Mouse (Mus musculus) MEL (cell line): Measurements from ENCODE around the gene Acaca. TPM values are rescaled to one million over a fixed set of nuclear protein-coding genes. Genes with fewer than 3 reads are reported as not detected.
A peak's percentile ranks its signal among the peaks of the same experiment; 100 is the strongest.

Experiments used
- DNase-seq: peaks from one replicate; pipeline ENCODE4 v3.0.0; 2011; ENCODE audit warnings: low read depth, low spot score
- H3K27ac ChIP-seq: 2 replicates; pipeline ENCODE4 v1.5.1; 2012; ENCODE audit warnings: low read depth, mild to moderate bottlenecking, control low read depth, low read length, moderate library complexity; ENCODE audit not compliant: control insufficient read depth
- H3K27me3 ChIP-seq, 2 experiments: fragments of 150-350 bp in 1 of 2; sonication (generic) in 1 of 2; 2 replicates each; pipeline ENCODE4 v1.6.1; 2012; ENCODE audit warnings: low read length in 2 of 2, mild to moderate bottlenecking in 2 of 2, improper control_type of control experiment in 1 of 2, moderate library complexity in 1 of 2; ENCODE audit not compliant: insufficient read depth in 2 of 2, control insufficient read depth in 1 of 2
- H3K36me3 ChIP-seq, 2 experiments: 2 replicates each; pipeline ENCODE4 v1.6.1; 2012 to 2014; ENCODE audit warnings: low read length in 2 of 2, improper control_type of control experiment in 1 of 2, inconsistent platforms in 1 of 2, mild to moderate bottlenecking in 1 of 2; ENCODE audit not compliant: insufficient read depth in 2 of 2, control insufficient read depth in 1 of 2
- H3K4me1 ChIP-seq, 2 experiments: fragments of 150-350 bp in 1 of 2; sonication (generic) in 1 of 2; 2 replicates each; pipeline ENCODE4 v1.6.1; 2012; ENCODE audit warnings: low read length in 2 of 2, improper control_type of control experiment in 1 of 2, mild to moderate bottlenecking in 1 of 2; ENCODE audit not compliant: insufficient read depth in 2 of 2, control insufficient read depth in 1 of 2
- H3K4me3 ChIP-seq, 2 experiments: fragments of 150-350 bp in 1 of 2; sonication (generic) in 1 of 2; 2 replicates each; pipeline ENCODE4 v1.5.1; 2012; ENCODE audit warnings: low read depth in 2 of 2, low read length in 2 of 2, mild to moderate bottlenecking in 2 of 2, moderate library complexity in 2 of 2, control low read depth in 1 of 2, improper control_type of control experiment in 1 of 2; ENCODE audit not compliant: control insufficient read depth in 1 of 2, insufficient read depth in 1 of 2
- H3K79me2 ChIP-seq: 2 replicates; pipeline ENCODE4 v1.6.1; 2012; ENCODE audit warnings: mild to moderate bottlenecking, low read length, moderate library complexity; ENCODE audit not compliant: control insufficient read depth, poor library complexity, insufficient read depth
- H3K9ac ChIP-seq: 2 replicates; pipeline ENCODE4 v1.6.1; 2012; ENCODE audit warnings: low read depth, mild to moderate bottlenecking, control low read depth, low read length, moderate library complexity; ENCODE audit not compliant: control insufficient read depth, poor library complexity, severe bottlenecking
- H3K9me3 ChIP-seq: fragments of 150-350 bp; sonication (generic); replicated peaks from 2 replicates; pipeline ENCODE4 v1.6.1; 2012; ENCODE audit warnings: mild to moderate bottlenecking, low read length, improper control_type of control experiment, moderate library complexity; ENCODE audit not compliant: insufficient read depth
- BHLHE40 ChIP-seq: IDR thresholded peaks from 2 replicates; pipeline ENCODE4 v1.6.1; 2012; ENCODE audit warnings: low read depth, mild to moderate bottlenecking, inconsistent platforms, low read length, improper control_type of control experiment, borderline replicate concordance
- CHD1 ChIP-seq: IDR thresholded peaks from 2 replicates; pipeline ENCODE4 v1.6.1; 2012; ENCODE audit warnings: low read depth, mild to moderate bottlenecking, inconsistent platforms, low read length, improper control_type of control experiment
- CHD2 ChIP-seq: IDR thresholded peaks from 2 replicates; pipeline ENCODE4 v1.6.1; 2011; ENCODE audit warnings: low read length, improper control_type of control experiment
- CTCF ChIP-seq, 3 experiments: IDR thresholded peaks in 2 of 3; conservative IDR thresholded peaks in 1 of 3; 2 replicates each; pipeline ENCODE4 v1.5.1; 2011 to 2012; ENCODE audit warnings: low read length in 3 of 3, low read depth in 2 of 3, mild to moderate bottlenecking in 2 of 3, improper control_type of control experiment in 1 of 3, inconsistent platforms in 1 of 3, mixed read lengths in 1 of 3, moderate library complexity in 1 of 3; ENCODE audit not compliant: control insufficient read depth in 1 of 3, insufficient read depth in 1 of 3, poor library complexity in 1 of 3, severe bottlenecking in 1 of 3
- E2F4 ChIP-seq: IDR thresholded peaks from 2 replicates; pipeline ENCODE4 v1.6.1; 2011; ENCODE audit warnings: low read depth, low read length, improper control_type of control experiment, borderline replicate concordance
- ELF1 ChIP-seq: IDR thresholded peaks from 2 replicates; pipeline ENCODE4 v1.6.1; 2014; ENCODE audit warnings: low read depth, mild to moderate bottlenecking, inconsistent platforms, low read length, improper control_type of control experiment, moderate library complexity
- EP300 ChIP-seq, 2 experiments: IDR thresholded peaks; 2 replicates each; pipeline ENCODE4 v1.6.1; 2011; ENCODE audit warnings: improper control_type of control experiment in 2 of 2, low read length in 2 of 2, low read depth in 1 of 2, mild to moderate bottlenecking in 1 of 2
- ETS1 ChIP-seq: IDR thresholded peaks from 2 replicates; pipeline ENCODE4 v1.6.1; 2012; ENCODE audit warnings: low read depth, mild to moderate bottlenecking, inconsistent platforms, low read length, improper control_type of control experiment, moderate library complexity
- GABPA ChIP-seq: IDR thresholded peaks from 2 replicates; pipeline ENCODE4 v1.6.1; 2012; ENCODE audit warnings: low read depth, mild to moderate bottlenecking, inconsistent platforms, low read length, improper control_type of control experiment, moderate library complexity
- GATA1 ChIP-seq: IDR thresholded peaks from 2 replicates; pipeline ENCODE4 v1.6.1; 2011; ENCODE audit warnings: low read depth, low read length, improper control_type of control experiment
- HCFC1 ChIP-seq: IDR thresholded peaks from 2 replicates; pipeline ENCODE4 v1.6.1; 2012; ENCODE audit warnings: low read depth, mild to moderate bottlenecking, inconsistent platforms, low read length, improper control_type of control experiment, moderate library complexity
- JUND ChIP-seq: IDR thresholded peaks from 2 replicates; pipeline ENCODE4 v1.6.1; 2011; ENCODE audit warnings: low read depth, mild to moderate bottlenecking, improper control_type of control experiment, low read length
- MAFK ChIP-seq: IDR thresholded peaks from 2 replicates; pipeline ENCODE4 v1.6.1; 2011; ENCODE audit warnings: low read depth, mild to moderate bottlenecking, low read length, improper control_type of control experiment, borderline replicate concordance
- MAX ChIP-seq: IDR thresholded peaks from 2 replicates; pipeline ENCODE4 v1.6.1; 2011; ENCODE audit warnings: low read length, improper control_type of control experiment
- MAZ ChIP-seq: IDR thresholded peaks from 2 replicates; pipeline ENCODE4 v1.6.1; 2012; ENCODE audit warnings: low read depth, mild to moderate bottlenecking, inconsistent platforms, low read length, improper control_type of control experiment
- MEF2A ChIP-seq: IDR thresholded peaks from 2 replicates; pipeline ENCODE4 v1.6.1; 2014; ENCODE audit warnings: low read depth, mild to moderate bottlenecking, inconsistent platforms, low read length, improper control_type of control experiment; ENCODE audit not compliant: poor library complexity, insufficient replicate concordance, severe bottlenecking; ENCODE audit errors: extremely low read depth
- MXI1 ChIP-seq: IDR thresholded peaks from 2 replicates; pipeline ENCODE4 v1.6.1; 2011; ENCODE audit warnings: mild to moderate bottlenecking, low read depth, low read length, improper control_type of control experiment
- MYB ChIP-seq: IDR thresholded peaks from 2 replicates; pipeline ENCODE4 v1.6.1; 2011; ENCODE audit warnings: mild to moderate bottlenecking, low read depth, low read length, improper control_type of control experiment
- MYC ChIP-seq: IDR thresholded peaks from 2 replicates; pipeline ENCODE4 v1.6.1; 2011; ENCODE audit warnings: low read depth, mild to moderate bottlenecking, low read length, improper control_type of control experiment, moderate library complexity
- NELFE ChIP-seq: IDR thresholded peaks from 2 replicates; pipeline ENCODE4 v1.6.1; 2011; ENCODE audit warnings: low read depth, low read length, improper control_type of control experiment
- NRF1 ChIP-seq: IDR thresholded peaks from 2 replicates; pipeline ENCODE4 v1.6.1; 2014; ENCODE audit warnings: low read depth, mild to moderate bottlenecking, inconsistent platforms, low read length, improper control_type of control experiment, moderate library complexity; ENCODE audit not compliant: poor library complexity, insufficient read depth, severe bottlenecking
- POLR2A ChIP-seq, 2 experiments: IDR thresholded peaks; 2 replicates each; pipeline ENCODE4 v1.6.1; 2011 to 2012; ENCODE audit warnings: low read length in 2 of 2, mild to moderate bottlenecking in 2 of 2, control low read depth in 1 of 2, improper control_type of control experiment in 1 of 2, low read depth in 1 of 2, moderate library complexity in 1 of 2; ENCODE audit not compliant: control insufficient read depth in 1 of 2, insufficient read depth in 1 of 2, poor library complexity in 1 of 2
- POLR2AphosphoS2 ChIP-seq: IDR thresholded peaks from 2 replicates; pipeline ENCODE4 v1.6.1; 2011; ENCODE audit warnings: low read length, improper control_type of control experiment
- POLR2AphosphoS5 ChIP-seq: IDR thresholded peaks from 2 replicates; pipeline ENCODE4 v1.6.1; 2012; ENCODE audit warnings: low read depth, borderline replicate concordance, mild to moderate bottlenecking, inconsistent platforms, low read length, moderate library complexity, mixed read lengths
- RAD21 ChIP-seq: IDR thresholded peaks from 2 replicates; pipeline ENCODE4 v1.6.1; 2011; ENCODE audit warnings: mild to moderate bottlenecking, low read depth, low read length, improper control_type of control experiment
- RCOR1 ChIP-seq: IDR thresholded peaks from 2 replicates; pipeline ENCODE4 v1.6.1; 2012; ENCODE audit warnings: low read depth, mild to moderate bottlenecking, inconsistent platforms, low read length, improper control_type of control experiment
- SIN3A ChIP-seq: IDR thresholded peaks from 2 replicates; pipeline ENCODE4 v1.6.1; 2012; ENCODE audit warnings: low read length, improper control_type of control experiment, inconsistent platforms
- SMC3 ChIP-seq: IDR thresholded peaks from 2 replicates; pipeline ENCODE4 v1.6.1; 2011; ENCODE audit warnings: low read depth, low read length, improper control_type of control experiment
- TAL1 ChIP-seq: IDR thresholded peaks from 2 replicates; pipeline ENCODE4 v1.6.1; 2012; ENCODE audit warnings: mild to moderate bottlenecking, inconsistent platforms, low read length, moderate library complexity, mixed read lengths
- TBP ChIP-seq: IDR thresholded peaks from 2 replicates; pipeline ENCODE4 v1.8.0; 2011; ENCODE audit warnings: low read depth, low read length, improper control_type of control experiment
- TCF12 ChIP-seq: IDR thresholded peaks from 2 replicates; pipeline ENCODE4 v1.6.1; 2014; ENCODE audit warnings: low read depth, mild to moderate bottlenecking, inconsistent platforms, low read length, improper control_type of control experiment, moderate library complexity
- UBTF ChIP-seq: IDR thresholded peaks from 2 replicates; pipeline ENCODE4 v1.6.1; 2012; ENCODE audit warnings: low read depth, mild to moderate bottlenecking, inconsistent platforms, low read length, improper control_type of control experiment, moderate library complexity, borderline replicate concordance; ENCODE audit not compliant: insufficient read depth
- USF1 ChIP-seq: IDR thresholded peaks from 2 replicates; pipeline ENCODE4 v1.6.1; 2014; ENCODE audit warnings: low read depth, mild to moderate bottlenecking, inconsistent platforms, low read length, improper control_type of control experiment, moderate library complexity
- USF2 ChIP-seq, 2 experiments: IDR thresholded peaks; 2 replicates each; pipeline ENCODE4 v1.6.1; 2011 to 2012; ENCODE audit warnings: improper control_type of control experiment in 2 of 2, low read length in 2 of 2, borderline replicate concordance in 1 of 2, inconsistent platforms in 1 of 2, low read depth in 1 of 2, mild to moderate bottlenecking in 1 of 2; ENCODE audit not compliant: insufficient read depth in 1 of 2
- ZC3H11A ChIP-seq: IDR thresholded peaks from 2 replicates; pipeline ENCODE4 v1.6.1; 2012; ENCODE audit warnings: low read depth, mild to moderate bottlenecking, inconsistent platforms, low read length, improper control_type of control experiment
- ZKSCAN1 ChIP-seq: IDR thresholded peaks from 2 replicates; pipeline ENCODE4 v1.6.1; 2012; ENCODE audit warnings: low read depth, mild to moderate bottlenecking, inconsistent platforms, low read length, improper control_type of control experiment, moderate library complexity
- ZMIZ1 ChIP-seq: IDR thresholded peaks from 2 replicates; pipeline ENCODE4 v1.6.1; 2012; ENCODE audit warnings: low read depth, mild to moderate bottlenecking, inconsistent platforms, low read length, improper control_type of control experiment, moderate library complexity
- ZNF384 ChIP-seq: IDR thresholded peaks from 2 replicates; pipeline ENCODE4 v1.6.1; 2012; ENCODE audit warnings: low read depth, mild to moderate bottlenecking, inconsistent platforms, low read length, improper control_type of control experiment
- polyA plus RNA-seq, 2 experiments: library from polyadenylated mRNA; stranded (reverse) in 1 of 2; unstranded in 1 of 2; fragments of >175 nt in 1 of 2; fragments of >200 nt in 1 of 2; gene quantifications; 2 replicates each; pipeline versions ENCODE4 v1.2.1 to v1.2.4; 2012; ENCODE audit warnings: low replicate concordance in 2 of 2, low read depth in 1 of 2; ENCODE audit not compliant: insufficient read length in 2 of 2, insufficient read depth in 1 of 2, missing spikeins in 1 of 2
- total RNA-seq: library from RNA; depleted of rRNA; stranded (reverse); fragments of 300-350 nt; gene quantifications from 2 replicates; pipeline ENCODE4 v1.2.3, GENCODE M21; 2012

Acaca gene
- total and polyA plus RNA-seq, 3 experiments: 32.0 to 52.0 (median 33.9) TPM

DNA sequence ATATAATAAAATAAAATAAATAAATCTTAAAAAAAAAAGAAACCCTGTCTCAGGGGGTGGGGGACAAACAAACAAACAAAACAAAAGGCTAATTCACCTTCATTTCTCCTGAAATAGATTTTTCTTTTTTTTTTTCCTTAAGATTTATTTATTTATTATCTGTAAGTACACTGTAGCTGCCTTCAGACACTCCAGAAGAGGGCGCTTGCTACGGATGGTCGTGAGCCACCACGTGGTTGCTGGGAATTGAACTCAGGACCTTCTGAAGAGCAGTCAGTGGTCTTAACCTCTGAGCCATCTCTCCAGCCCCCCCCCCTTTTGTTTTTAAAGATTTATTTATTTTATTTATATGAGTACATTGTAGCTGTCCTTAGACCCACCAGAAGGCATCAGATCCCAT is 1.5 kb upstream of the Acaca start:
- peak; percentile 47 for DNase-seq
- H3K27ac ChIP-seq: no peak overlapping the region
- H3K9ac ChIP-seq: no peak overlapping the region
- no peaks in the 10 kb centered on the region for H3K9me3 ChIP-seq
- H3K27me3 ChIP-seq: 0 out of 4 replicates have a peak, but pooled peaks cover 0 to 1% of the 10 kb centered on the region in 2 experiments
- peaks cover 4 to 12% of the 10 kb centered on the region in 2 experiments for H3K36me3 ChIP-seq
- 0 out of 4 replicates have a peak overlapping the region, but pooled peaks of 1 of the 2 experiments have one; percentile 80 for H3K4me3 ChIP-seq
- H3K79me2 ChIP-seq: peaks cover 11% of the 10 kb centered on the region
- H3K4me1 ChIP-seq: no peaks in the 10 kb centered on the region; a peak in 1 of 4 replicates
- TF ChIP-seq BHLHE40 (no peak), GABPA (no peak), POLR2AphosphoS5 (no peak), MYC (0 out of 2 replicates have a peak, but pooled peaks have one; percentile 58), ETS1 (no peak), UBTF (no peak), JUND (no peak), CHD1 (no peak), GATA1 (no peak), MAFK (no peak), MAZ (no peak), CTCF (IDR thresholded peaks at IDR 0.05 in 2 of 3, conservative IDR thresholded peaks at IDR 0.05 in 1 of 3; ENCODE audit: control insufficient read depth in 1 of 3, insufficient read depth in 1 of 3, low read depth in 2 of 3, low read length in 3 of 3, poor library complexity in 1 of 3, severe bottlenecking in 1 of 3) (peak; percentile 14 to 54 (median 46); a peak in 5 of 6 replicates), EP300 (IDR thresholded peaks at IDR 0.05; ENCODE audit: low read depth in 1 of 2, low read length in 2 of 2) (no peak), SMC3 (no peak), TAL1 (no peak), MYB (no peak), E2F4 (no peak), ELF1 (no peak), ZNF384 (peak; percentile 54; the same call in 1 of the 2 replicates), SIN3A (no peak), POLR2A (IDR thresholded peaks at IDR 0.05; ENCODE audit: control insufficient read depth in 1 of 2, insufficient read depth in 1 of 2, low read depth in 1 of 2, low read length in 2 of 2, poor library complexity in 1 of 2) (no peak; a peak in 1 of 4 replicates), USF1 (peak; percentile 44), ZKSCAN1 (no peak), NELFE (no peak), POLR2AphosphoS2 (no peak), USF2 (IDR thresholded peaks at IDR 0.05; ENCODE audit: borderline replicate concordance in 1 of 2, insufficient read depth in 1 of 2, low read depth in 1 of 2, low read length in 2 of 2) (no peak), TCF12 (no peak), MAX (no peak), HCFC1 (no peak), CHD2 (no peak), ZC3H11A (no peak), RAD21 (no peak), TBP (0 out of 2 replicates have a peak, but pooled peaks have one; percentile 3), ZMIZ1 (no peak), NRF1 (no peak), MEF2A (no peak), MXI1 (peak; percentile 18; the same call in 1 of the 2 replicates), RCOR1 (no peak)
